Mouse (Mus musculus): ENCODE measurements around the gene Hnrnpk.
A peak's percentile ranks its signal among the peaks of the same experiment; 100 is the strongest.
"Not testable (repeated sequence)": the region's sequence is repeated elsewhere in the genome, so short reads cannot be mapped to it uniquely, and the experiment has no call there.

The Hnrnpk gene

GRCm38 (mm10) chr13:58388379-58388778 is 14.8 kb downstream of the Hnrnpk start:
- DNase-seq: peak in 1 of 2 experiments; percentile 10

- peak; percentile 57 to 82 for DNase-seq
Observed at GRCm38 (mm10) chr13:58387948-58388347, 15.2 kb downstream of the Hnrnpk start.

- DNase-seq: no peak
Observed at GRCm38 (mm10) chr13:58385547-58385920, 17.6 kb downstream of the Hnrnpk start.

- DNase-seq: peak; percentile 44 to 64
Observed at GRCm38 (mm10) chr13:58384779-58385546, 18.2 kb downstream of the Hnrnpk start, which contains the start of gene 2210016F16Rik. Gene 2210016F16Rik, minus strand, starts transcription at chr13:58385225.

- no peak for DNase-seq
Observed at GRCm38 (mm10) chr13:58384371-58384770, 18.8 kb downstream of the Hnrnpk start.

GRCm38 (mm10) chr13:58373153-58373470 is 30.0 kb downstream of the Hnrnpk start:
- no peak for DNase-seq

- no peak for DNase-seq
Observed at GRCm38 (mm10) chr13:58372278-58373152, 30.6 kb downstream of the Hnrnpk start.

- DNase-seq: no peak
Observed at GRCm38 (mm10) chr13:58368835-58369234, 34.3 kb downstream of the Hnrnpk start.

GRCm38 (mm10) chr13:58367641-58368040 is 35.5 kb downstream of the Hnrnpk start:
- DNase-seq: no peak

GRCm38 (mm10) chr13:58366373-58366772 is 36.8 kb downstream of the Hnrnpk start:
- DNase-seq: no peak

GRCm38 (mm10) chr13:58365179-58365578 is 38.0 kb downstream of the Hnrnpk start:
- DNase-seq: not testable (repeated sequence)

- DNase-seq: peak; percentile 43 to 64
Observed at GRCm38 (mm10) chr13:58364353-58365175, 38.6 kb downstream of the Hnrnpk start.

GRCm38 (mm10) chr13:58359304-58359653 is 43.9 kb downstream of the Hnrnpk start:
- DNase-seq: no peak

GRCm38 (mm10) chr13:58358629-58359303 is 44.4 kb downstream of the Hnrnpk start, which contains the start of gene Kif27:
Gene Kif27, minus strand, starts transcription at chr13:58359122.
- DNase-seq: peak; percentile 86 to 87

- no peak for DNase-seq
Observed at GRCm38 (mm10) chr13:58352996-58353395, 50.1 kb downstream of the Hnrnpk start.

- DNase-seq: no peak
Observed at GRCm38 (mm10) chr13:58350606-58351005, 52.5 kb downstream of the Hnrnpk start.

GRCm38 (mm10) chr13:58344505-58344904 is 58.6 kb downstream of the Hnrnpk start:
- DNase-seq: no peak
